Mouse (Mus musculus) cortical plate, adult 2 months (tissue): ENCODE results near the gene Dscaml1.

Experiments
- CTCF ChIP-seq: fragments of 200-500 bp; IDR thresholded peaks from 2 replicates; pipeline ENCODE4 v1.5.1; 2011; ENCODE audit warnings: mild to moderate bottlenecking, control low read depth, low read length; ENCODE audit not compliant: insufficient read depth; ENCODE audit errors: extremely low read depth
- POLR2A ChIP-seq: fragments of 200-500 bp; IDR thresholded peaks from 2 replicates; pipeline ENCODE4 v1.6.1; 2011; ENCODE audit warnings: mild to moderate bottlenecking, low read length, control low read depth; ENCODE audit not compliant: insufficient read depth; ENCODE audit errors: extremely low read depth

DNA sequence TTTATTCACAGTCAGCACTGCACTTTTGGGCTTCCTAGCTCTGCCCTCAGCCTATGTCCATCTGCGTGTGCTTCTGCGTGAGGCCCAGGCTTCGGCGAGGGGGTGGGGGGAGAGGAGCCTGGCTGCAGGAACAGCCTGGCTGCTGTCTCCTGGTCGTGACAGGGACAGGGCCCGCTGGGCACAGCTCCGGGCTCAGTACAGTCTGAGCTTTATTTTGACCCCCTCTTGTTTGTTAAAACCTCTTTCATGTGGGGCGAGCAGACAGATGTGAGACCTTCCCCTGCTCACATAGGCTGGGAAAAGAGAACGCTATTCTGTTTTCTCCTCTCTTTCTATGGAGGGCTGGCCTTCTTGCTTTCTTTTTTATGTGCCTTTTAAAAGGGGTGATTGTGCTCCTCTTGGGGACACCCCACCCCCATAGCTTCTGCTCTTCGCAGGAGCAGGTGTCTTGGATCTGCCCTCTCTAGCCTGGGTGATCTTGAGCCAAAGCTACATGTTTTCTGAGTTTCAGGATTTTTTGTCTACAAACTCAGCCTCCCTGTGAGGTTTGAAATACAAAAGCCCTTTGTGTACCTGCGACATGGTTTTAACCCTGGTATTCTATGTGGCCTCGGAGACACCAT, 60.9 kb downstream of the Dscaml1 start:
- TF ChIP-seq CTCF (no peak), POLR2A (no peak)
